Mouse (Mus musculus) activated CD4-positive, CD25-positive, alpha-beta regulatory T cell (primary cell): Measurements from ENCODE around the gene Hoxc11. TPM values are rescaled to one million over a fixed set of nuclear protein-coding genes. Genes with fewer than 3 reads are reported as not detected.

Experiments used
- polyA plus RNA-seq, 2 experiments: library from polyadenylated mRNA; unstranded; fragments of 100-300 nt; shearing (Covaris generic); gene quantifications; one replicate each; pipeline ENCODE4 v1.2.1; 2017

Gene Hoxc11
- under 1 TPM in 1 of 2 experiments, not detected in 1; 0.09 TPM for polyA plus RNA-seq

DNA sequence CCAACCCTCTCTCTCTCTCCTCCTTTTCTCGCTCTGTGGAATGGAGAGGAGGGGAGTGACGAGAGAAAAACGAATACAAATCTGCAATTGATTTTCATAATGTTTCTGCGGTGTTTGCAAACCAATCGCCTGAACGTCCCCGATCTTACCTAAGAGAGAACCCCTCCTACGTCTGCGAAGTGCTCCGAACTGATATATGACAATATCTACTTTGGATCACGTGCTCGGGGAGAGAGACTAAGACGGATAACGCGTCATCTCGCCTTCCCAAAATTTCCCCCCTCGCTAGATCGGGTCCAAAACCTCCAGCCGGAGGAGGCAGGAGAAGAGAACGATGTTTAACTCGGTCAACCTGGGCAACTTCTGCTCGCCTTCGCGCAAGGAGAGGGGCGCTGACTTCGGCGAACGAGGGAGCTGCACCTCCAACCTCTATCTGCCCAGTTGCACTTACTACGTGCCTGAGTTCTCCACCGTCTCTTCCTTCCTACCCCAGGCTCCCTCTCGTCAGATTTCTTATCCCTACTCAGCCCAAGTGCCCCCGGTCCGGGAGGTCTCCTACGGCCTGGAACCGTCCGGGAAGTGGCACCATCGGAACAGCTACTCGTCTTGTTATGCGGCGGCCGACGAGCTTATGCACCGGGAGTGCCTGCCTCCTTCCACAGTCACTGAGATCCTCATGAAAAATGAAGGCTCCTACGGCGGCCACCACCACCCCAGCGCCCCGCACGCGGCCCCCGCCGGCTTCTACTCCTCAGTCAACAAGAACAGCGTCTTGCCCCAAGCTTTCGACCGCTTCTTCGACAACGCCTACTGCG, at the start of gene Hoxc11:
Gene Hoxc11, plus strand, starts transcription at position 236 of the 815 bp plus-strand sequence.

DNA sequence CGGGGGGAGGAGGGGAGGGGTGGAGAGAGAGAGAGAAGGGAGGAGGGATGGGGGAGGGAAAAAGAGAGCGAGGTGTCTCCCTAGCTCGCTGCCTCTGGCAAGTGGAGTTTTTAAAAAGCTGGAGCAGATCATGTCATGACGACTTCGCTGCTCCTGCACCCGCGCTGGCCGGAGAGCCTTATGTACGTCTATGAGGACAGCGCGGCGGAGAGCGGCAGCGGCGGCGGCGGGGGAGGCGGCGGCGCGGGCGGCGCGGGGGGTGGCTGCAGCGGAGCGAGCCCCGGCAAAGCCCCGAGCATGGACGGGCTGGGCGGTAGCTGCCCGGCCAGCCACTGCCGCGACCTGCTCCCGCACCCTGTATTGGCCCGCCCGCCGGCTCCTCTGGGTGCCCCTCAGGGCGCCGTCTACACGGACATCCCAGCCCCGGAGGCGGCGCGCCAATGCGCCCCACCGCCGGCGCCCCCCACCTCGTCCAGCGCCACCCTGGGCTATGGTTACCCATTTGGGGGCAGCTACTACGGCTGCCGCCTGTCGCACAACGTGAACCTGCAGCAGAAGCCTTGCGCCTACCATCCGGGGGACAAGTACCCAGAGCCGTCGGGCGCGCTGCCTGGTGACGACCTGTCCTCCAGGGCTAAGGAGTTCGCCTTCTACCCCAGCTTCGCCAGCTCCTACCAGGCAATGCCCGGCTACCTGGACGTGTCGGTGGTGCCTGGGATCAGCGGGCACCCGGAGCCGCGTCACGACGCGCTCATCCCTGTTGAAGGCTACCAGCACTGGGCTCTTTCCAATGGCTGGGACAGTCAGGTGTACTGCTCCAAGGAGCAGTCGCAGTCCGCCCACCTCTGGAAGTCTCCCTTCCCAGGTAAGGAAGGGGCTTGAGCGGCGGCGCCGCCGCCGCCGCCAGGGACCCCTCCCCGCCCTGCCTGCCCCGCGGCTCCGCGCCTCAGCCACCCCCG, 32.9 kb upstream of the Hoxc11 start, which contains the start of gene Hoxc13:
Gene Hoxc13, plus strand, starts transcription at position 51 of the 959 bp plus-strand sequence.

DNA sequence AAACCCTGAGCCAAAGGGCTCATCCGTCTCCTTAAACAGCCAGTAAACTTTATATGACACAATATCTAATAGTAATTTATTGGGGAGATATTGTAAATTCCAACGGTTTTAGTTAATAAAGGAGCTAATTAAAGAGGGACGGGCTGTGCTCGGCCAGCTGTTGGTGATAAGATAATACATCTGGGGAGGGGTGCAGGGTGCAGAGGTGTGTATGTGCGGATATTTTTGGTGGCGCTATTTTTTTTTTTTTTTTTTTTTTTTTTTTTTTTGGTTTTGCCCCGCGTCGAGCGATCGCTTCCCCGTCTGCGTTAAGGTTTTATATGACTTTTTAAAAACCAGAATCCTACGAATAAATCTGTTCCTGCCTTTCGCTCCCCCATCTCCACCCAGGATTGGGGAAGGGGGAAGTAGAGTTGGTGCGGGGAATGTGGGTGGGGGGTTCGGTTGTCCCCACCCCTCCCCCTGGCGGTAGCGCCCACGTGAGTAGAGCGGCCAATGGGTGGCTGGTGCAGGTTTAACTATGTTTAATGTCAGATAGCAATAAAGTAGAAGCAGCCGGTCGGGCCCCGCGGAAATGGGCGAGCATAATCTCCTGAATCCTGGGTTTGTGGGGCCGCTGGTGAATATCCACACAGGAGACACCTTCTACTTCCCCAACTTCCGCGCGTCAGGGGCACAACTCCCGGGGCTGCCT, 17.8 kb upstream of the Hoxc11 start, which contains the start of gene Hoxc12:
Gene Hoxc12, plus strand, starts transcription at position 479 of the 694 bp plus-strand sequence.

DNA sequence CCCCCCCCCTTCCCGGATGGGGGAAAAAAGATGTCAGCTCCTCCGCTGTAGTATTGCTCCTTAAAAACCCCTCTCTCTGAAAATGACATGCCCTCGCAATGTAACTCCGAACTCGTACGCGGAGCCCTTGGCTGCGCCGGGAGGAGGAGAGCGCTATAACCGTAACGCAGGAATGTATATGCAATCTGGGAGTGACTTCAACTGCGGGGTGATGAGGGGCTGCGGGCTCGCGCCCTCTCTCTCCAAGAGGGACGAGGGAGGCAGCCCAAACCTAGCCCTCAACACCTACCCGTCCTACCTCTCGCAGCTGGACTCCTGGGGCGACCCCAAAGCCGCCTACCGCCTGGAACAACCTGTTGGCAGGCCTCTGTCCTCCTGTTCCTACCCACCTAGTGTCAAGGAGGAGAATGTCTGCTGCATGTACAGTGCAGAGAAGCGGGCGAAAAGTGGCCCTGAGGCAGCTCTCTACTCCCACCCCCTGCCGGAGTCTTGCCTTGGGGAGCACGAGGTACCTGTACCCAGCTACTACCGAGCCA, 12.6 kb downstream of the Hoxc11 start, which contains the start of gene Hoxc10:
Gene Hoxc10, plus strand, starts transcription at position 21 of the 536 bp plus-strand sequence.

DNA sequence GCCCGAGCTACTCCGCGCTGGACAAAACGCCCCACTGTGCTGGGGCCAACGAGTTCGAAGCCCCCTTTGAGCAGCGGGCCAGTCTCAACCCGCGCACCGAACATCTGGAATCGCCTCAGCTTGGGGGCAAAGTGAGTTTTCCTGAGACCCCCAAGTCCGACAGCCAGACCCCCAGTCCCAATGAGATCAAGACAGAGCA, 13.0 kb downstream of the Hoxc11 start, which contains the start of gene Hoxc5:
Gene Hoxc5, plus strand, starts transcription at position 132 of the 199 bp plus-strand sequence.

DNA sequence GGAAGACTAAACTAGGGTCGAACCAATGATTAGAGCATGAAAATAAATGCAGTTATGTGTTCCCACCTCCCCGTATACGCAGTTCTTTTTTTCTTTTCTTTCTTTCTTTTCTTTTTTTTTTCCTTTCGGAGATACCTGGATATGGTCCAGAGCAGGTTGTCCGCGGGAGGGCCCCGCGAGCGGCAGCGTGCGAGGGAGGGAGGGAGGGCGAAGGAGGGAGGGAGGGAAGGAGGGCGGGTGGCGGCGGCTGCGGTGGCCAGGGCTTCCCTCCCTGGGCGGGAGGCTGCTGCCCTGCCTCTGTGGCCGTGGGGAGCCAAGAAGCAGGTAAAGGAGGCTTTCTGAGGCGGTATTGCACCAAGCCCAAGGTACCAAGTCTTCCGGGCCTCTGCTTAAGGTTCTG, 21.9 kb downstream of the Hoxc11 start, which contains the start of gene Hoxc9:
Gene Hoxc9, plus strand, starts transcription at position 269 of the 400 bp plus-strand sequence.

DNA sequence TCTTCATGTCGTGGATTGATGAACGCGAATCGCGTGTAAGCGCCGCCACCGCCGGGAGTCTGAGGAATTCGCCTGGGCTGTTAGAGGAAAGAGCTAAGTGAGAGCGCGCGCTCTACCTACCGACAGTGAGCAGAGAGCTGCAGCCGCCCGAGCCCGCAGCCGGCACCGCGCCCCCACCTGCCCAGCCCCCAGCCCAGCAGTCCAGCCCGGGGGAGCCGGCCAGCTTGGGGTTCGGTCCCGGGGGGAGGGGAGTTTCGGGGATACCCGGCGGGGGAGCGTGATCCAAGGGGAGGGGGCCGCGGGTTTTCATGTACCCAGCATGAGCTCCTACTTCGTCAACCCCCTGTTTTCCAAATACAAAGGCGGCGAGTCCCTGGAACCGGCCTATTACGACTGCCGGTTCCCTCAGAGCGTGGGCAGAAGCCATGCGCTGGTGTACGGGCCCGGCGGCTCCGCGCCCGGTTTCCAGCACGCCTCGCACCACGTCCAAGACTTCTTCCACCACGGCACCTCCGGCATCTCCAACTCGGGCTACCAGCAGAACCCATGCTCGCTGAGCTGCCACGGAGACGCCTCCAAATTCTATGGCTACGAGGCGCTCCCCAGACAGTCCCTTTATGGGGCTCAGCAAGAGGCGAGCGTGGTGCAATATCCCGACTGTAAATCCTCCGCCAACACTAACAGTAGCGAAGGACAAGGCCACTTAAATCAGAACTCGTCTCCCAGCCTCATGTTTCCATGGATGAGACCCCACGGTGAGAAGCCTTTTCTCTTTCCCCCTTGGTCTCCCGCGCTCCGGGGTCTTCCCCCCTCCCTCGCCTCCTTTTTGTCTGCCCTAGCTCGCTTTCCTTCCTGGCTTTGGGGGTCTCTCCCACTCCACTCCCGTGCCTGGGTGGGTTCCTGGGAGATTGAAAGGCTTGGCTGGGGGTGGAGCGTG, 36.5 kb downstream of the Hoxc11 start, which contains the start of gene Hoxc8:
Gene Hoxc8, plus strand, starts transcription at position 147 of the 937 bp plus-strand sequence.

DNA sequence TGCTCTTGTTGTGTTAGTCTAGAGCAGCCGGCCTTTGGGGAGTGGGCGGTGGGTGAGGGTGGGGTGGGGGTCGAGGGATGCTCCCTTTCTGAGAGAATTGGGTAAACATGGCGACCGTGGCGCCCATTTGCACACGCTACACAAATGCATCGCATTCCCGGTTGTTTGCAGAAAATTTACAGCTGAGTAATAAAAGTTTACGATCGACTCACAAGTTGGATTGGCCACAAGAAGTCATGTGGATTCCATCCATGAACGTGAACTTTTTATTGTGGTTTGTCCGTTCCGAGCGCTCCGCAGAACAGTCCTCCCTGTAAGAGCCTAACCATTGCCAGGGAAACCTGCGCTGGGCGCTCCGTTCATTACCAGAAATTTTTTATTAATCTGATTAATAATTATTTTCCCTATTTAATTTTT, 43.7 kb downstream of the Hoxc11 start, which contains the start of gene Hoxc6:
Gene Hoxc6, plus strand, starts transcription at position 319 of the 417 bp plus-strand sequence.

Other genes with a start within 250 kb of the Hoxc11 start
- 10 to 100 TPM; 37.4 to 41.1 TPM for gene Calcoco1, start 232.2 kb upstream of the Hoxc11 start, polyA plus RNA-seq
- not detected for gene Hoxc13, start 33.3 kb upstream of the Hoxc11 start, polyA plus RNA-seq
- not detected for gene Hoxc12, start 17.7 kb upstream of the Hoxc11 start, polyA plus RNA-seq
- under 1 TPM in 1 of 2 experiments, not detected in 1; 0.09 TPM for gene Hoxc10, start 12.4 kb downstream of the Hoxc11 start, polyA plus RNA-seq
- gene Hoxc5, start 13.0 kb downstream of the Hoxc11 start, polyA plus RNA-seq: not detected
- gene Hoxc9, start 22.0 kb downstream of the Hoxc11 start, polyA plus RNA-seq: under 1 TPM; 0.07 to 0.16 TPM
- gene Hoxc8, start 36.2 kb downstream of the Hoxc11 start, polyA plus RNA-seq: under 1 TPM in 1 of 2 experiments, not detected in 1; 0.33 TPM
- gene Hoxc6, start 43.8 kb downstream of the Hoxc11 start, polyA plus RNA-seq: under 1 TPM in 1 of 2 experiments, not detected in 1; 0.11 TPM
- not detected for gene Hoxc4, start 64.5 kb downstream of the Hoxc11 start, polyA plus RNA-seq
- gene Smug1, start 212.7 kb downstream of the Hoxc11 start, polyA plus RNA-seq: 1 to 10 TPM; 6.4 to 7.3 TPM